Mouse (Mus musculus) hindbrain, postnatal 0 days (tissue): ENCODE data around the gene Rarb. TPM values are rescaled to one million over a fixed set of nuclear protein-coding genes. Genes with fewer than 3 reads are reported as not detected.

Experiments used
- ATAC-seq: fragments of 200-750 bp; cut with Nextera tagmentation; 2 replicates; pipeline ENCODE4 v1.8.0; 2017; ENCODE audit warnings: mild to moderate bottlenecking, moderate TSS enrichment, moderate library complexity
- DNase-seq: peaks from one replicate; pipeline ENCODE4 v3.0.0-alpha.2; 2015; ENCODE audit warnings: low spot score
- H3K27ac ChIP-seq: fragments of 300-500 bp; sonication (generic); 2 replicates; pipeline ENCODE4 v1.5.1; 2014; ENCODE audit warnings: mild to moderate bottlenecking
- H3K27me3 ChIP-seq: fragments of 300-500 bp; sonication (generic); 2 replicates; pipeline ENCODE4 v1.6.1; 2014; ENCODE audit warnings: low read length, mixed read lengths; ENCODE audit not compliant: insufficient read depth
- H3K36me3 ChIP-seq: fragments of 300-500 bp; sonication (generic); 2 replicates; pipeline ENCODE4 v1.6.1; 2014; ENCODE audit warnings: low read length, mixed read lengths; ENCODE audit not compliant: insufficient read depth
- H3K4me1 ChIP-seq: fragments of 300-500 bp; sonication (generic); 2 replicates; pipeline ENCODE4 v1.6.1; 2014; ENCODE audit warnings: antibody characterized with exemption, low read length, mixed read lengths; ENCODE audit not compliant: insufficient read depth
- H3K4me2 ChIP-seq: fragments of 300-500 bp; sonication (generic); 2 replicates; pipeline ENCODE4 v1.6.1; 2014; ENCODE audit warnings: low read depth, mild to moderate bottlenecking, low read length, moderate library complexity, mixed read lengths
- H3K4me3 ChIP-seq: fragments of 300-500 bp; sonication (generic); 2 replicates; pipeline ENCODE4 v1.5.1; 2014; ENCODE audit warnings: low read length
- H3K9ac ChIP-seq: fragments of 300-500 bp; sonication (generic); replicated peaks from 2 replicates; pipeline ENCODE4 v1.6.1; 2014; ENCODE audit warnings: mild to moderate bottlenecking, low read length, moderate library complexity, mixed read lengths
- H3K9me3 ChIP-seq: fragments of 300-500 bp; sonication (generic); 2 replicates; pipeline ENCODE4 v1.6.1; 2016; ENCODE audit warnings: low read length, mixed read lengths
- CTCF ChIP-seq: IDR thresholded peaks from 2 replicates; pipeline ENCODE4 v1.5.1; 2016; ENCODE audit warnings: antibody characterized with exemption, control low read depth, low read depth
- WGBS: fragments of 180-500 bp; shearing (Covaris S2); extraction: QIAGEN DNeasy Blood & Tissue Kit; methylation state at CpG from one replicate; pipeline ENCODE4 v1.1.7; 2014; 5-methylcytosine and 5-hydroxymethylcytosine counted together
- polyA plus RNA-seq: library from polyadenylated mRNA; unstranded; fragments of >200 nt; fragmentation: Nextera tagmentation; extraction: Ambion mirVana; gene quantifications from 2 replicates; pipeline ENCODE4 v1.2.1, GENCODE M21; 2015
- total RNA-seq: library from RNA; depleted of rRNA; stranded (reverse); fragments of >200 nt; gene quantifications from 2 replicates; pipeline ENCODE4 v1.2.3, GENCODE M21; 2014

The Rarb gene
- total and polyA plus RNA-seq, 2 experiments from 2014 or later: 9.6 to 13.7 TPM

GRCm38 (mm10) chr14:16578100-16578499 lies 240.9 kb downstream of the Rarb start:
- DNase-seq (no peak), ATAC-seq (no peak)
- TF ChIP-seq CTCF: no peak
- Histone ChIP-seq H3K4me3 (no peak overlapping the region), H3K27ac (no peak overlapping the region), H3K4me1 (no peaks in the 10 kb centered on the region), H3K4me2 (no peak overlapping the region), H3K9ac (no peak overlapping the region), H3K27me3 (0 out of 2 replicates have a peak, but pooled peaks cover 8% of the 10 kb centered on the region), H3K9me3 (no peaks in the 10 kb centered on the region), H3K36me3 (no peaks in the 10 kb centered on the region)

DNA sequence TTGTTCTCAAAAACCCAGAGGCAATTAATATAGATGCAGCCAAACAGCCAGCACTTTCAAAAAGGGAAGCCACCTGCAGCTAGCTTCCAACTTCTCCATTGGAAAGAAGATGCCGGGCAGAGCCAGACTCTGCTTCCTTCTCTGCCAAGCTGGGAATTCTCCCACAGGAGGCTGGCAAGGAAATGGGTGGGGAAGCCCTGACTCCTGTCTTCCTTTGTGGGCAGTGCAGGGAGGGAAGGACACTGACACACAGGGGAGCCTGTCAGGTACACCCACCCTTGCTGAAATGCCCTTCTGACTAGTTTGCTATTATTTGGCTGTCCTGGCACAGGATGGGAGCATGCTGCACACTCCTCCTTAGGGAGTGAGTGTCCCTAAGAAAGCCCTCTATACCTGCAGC lies 241.9 kb downstream of the Rarb start:
- Histone ChIP-seq H3K36me3 (no peaks in the 10 kb centered on the region), H3K4me2 (no peak overlapping the region), H3K4me1 (no peaks in the 10 kb centered on the region), H3K27ac (no peak overlapping the region), H3K9ac (no peak overlapping the region), H3K4me3 (no peak overlapping the region), H3K27me3 (0 out of 2 replicates have a peak, but pooled peaks cover 8% of the 10 kb centered on the region), H3K9me3 (no peaks in the 10 kb centered on the region)
- 11% methylated on average over 1 of the region's 1 CpGs for WGBS
- ATAC-seq (no peak), DNase-seq (no peak)
- peak; percentile 37; the same call in 1 of the 2 replicates for TF ChIP-seq CTCF

DNA sequence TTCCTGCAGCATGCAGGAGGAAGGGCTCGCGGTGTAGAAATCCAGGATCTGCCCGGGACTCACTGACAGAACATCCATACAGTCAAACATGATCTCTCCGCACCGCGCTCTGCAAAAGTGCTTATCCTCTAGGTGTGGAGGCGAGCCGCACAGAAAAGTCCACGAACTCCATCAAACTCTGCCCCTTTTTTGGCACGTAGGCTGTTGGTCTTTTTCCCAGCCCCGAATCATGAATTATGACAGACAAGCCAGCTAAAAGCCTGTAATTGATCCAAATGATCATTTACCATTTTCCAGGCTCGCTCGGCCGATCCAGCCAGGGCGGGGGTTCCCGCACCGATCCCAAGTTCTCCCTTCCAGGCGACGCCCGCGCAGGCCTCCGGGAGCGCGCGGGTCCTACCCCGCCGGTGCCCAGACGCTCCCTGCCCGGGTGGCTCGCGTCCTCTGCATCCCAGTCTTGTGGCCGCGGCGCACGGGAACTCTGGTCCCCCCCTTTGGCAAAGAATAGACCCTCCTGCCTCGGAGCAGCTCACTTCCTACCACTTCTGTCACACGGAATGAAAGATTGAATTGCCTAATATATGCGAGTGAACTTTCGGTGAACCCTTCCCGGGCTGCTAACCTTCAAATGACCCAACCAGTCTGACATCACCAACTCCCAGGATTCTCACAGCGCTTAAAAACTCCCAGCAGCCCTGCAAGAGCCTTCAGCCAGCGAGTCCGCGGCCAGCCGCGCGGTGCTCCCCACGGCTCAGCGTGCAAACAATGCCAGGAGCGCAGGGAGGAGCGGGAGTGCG lies 243.8 kb downstream of the Rarb start:
- ATAC-seq: peak; percentile 86
- no peaks in the 10 kb centered on the region for H3K9me3 ChIP-seq
- H3K27ac ChIP-seq: peak overlapping the region; percentile 51; the same call in 1 of the 2 replicates
- peak overlapping the region; percentile 68 for H3K4me3 ChIP-seq
- TF ChIP-seq CTCF: peak; percentile 26
- H3K36me3 ChIP-seq: no peaks in the 10 kb centered on the region
- 0 out of 2 replicates have a peak, but pooled peaks cover 11% of the 10 kb centered on the region for H3K27me3 ChIP-seq
- H3K9ac ChIP-seq: peak overlapping the region; percentile 53
- H3K4me1 ChIP-seq: no peaks in the 10 kb centered on the region
- DNase-seq: peak; percentile 79
- under 1% methylated on average over 52 of the region's 52 CpGs for WGBS
- H3K4me2 ChIP-seq: peak overlapping the region; percentile 100

DNA sequence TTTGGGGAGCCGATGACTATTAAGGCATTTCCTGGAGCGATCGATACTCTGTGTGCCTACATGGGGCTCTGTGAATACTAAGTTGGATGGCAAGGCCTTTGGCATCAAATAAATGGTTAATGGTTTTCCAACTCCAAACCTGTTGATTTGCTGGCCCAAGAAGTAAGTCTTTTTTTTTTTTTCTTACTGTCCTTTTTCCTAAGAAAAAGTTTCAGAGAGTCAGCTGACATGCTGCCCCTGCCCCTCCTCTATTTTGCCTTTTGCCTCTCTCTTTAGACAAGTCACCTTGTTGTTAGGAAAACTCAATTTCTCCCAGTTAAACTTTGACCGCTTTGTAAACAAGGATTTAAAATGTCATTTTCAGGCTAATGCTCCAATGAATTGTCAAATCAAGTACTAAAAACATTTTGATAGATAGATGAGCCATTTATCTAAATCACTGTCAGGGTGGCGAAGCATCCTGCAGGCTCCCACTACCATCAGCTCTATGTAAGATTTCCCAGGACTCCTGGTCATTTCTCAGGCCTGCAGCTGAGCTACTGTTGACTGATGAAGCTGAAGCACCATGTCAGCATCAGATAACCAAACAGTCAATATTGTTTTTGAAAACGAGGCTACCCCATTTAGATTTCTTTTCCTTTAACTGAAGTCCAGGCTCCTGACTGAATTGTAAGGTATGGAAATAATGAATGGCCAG lies 245.3 kb downstream of the Rarb start:
- Histone ChIP-seq H3K27me3 (0 out of 2 replicates have a peak, but pooled peaks cover 11% of the 10 kb centered on the region), H3K4me1 (no peaks in the 10 kb centered on the region), H3K4me3 (peak overlapping the region; percentile 68), H3K36me3 (no peaks in the 10 kb centered on the region), H3K9ac (no peak overlapping the region), H3K4me2 (peak overlapping the region; percentile 100), H3K27ac (no peak overlapping the region), H3K9me3 (no peaks in the 10 kb centered on the region)
- no peak for TF ChIP-seq CTCF
- no peak for ATAC-seq
- WGBS: 58% methylated on average over 6 of the region's 6 CpGs
- no peak for DNase-seq

- no peak for ATAC-seq
Observed at GRCm38 (mm10) chr14:16572755-16573340, 246.1 kb downstream of the Rarb start.

GRCm38 (mm10) chr14:16569506-16570001 lies 249.4 kb downstream of the Rarb start:
- Histone ChIP-seq H3K36me3 (no peaks in the 10 kb centered on the region), H3K9me3 (no peaks in the 10 kb centered on the region), H3K27ac (no peak overlapping the region), H3K4me2 (no peak overlapping the region), H3K4me3 (no peak overlapping the region), H3K27me3 (0 out of 2 replicates have a peak, but pooled peaks cover 11% of the 10 kb centered on the region), H3K9ac (no peak overlapping the region), H3K4me1 (no peaks in the 10 kb centered on the region)
- DNase-seq (no peak), ATAC-seq (no peak)
- TF ChIP-seq CTCF: no peak
- 64% methylated on average over 7 of the region's 7 CpGs for WGBS

More at GRCm38 (mm10) chr14:16572755-16573340, 246.1 kb downstream of the Rarb start:
- no peak overlapping the region for H3K27ac ChIP-seq
- H3K9me3 ChIP-seq: no peaks in the 10 kb centered on the region
- WGBS: 48% methylated on average over 8 of the region's 8 CpGs
- H3K4me3 ChIP-seq: peak overlapping the region; percentile 10; the same call in 1 of the 2 replicates
- no peak overlapping the region for H3K9ac ChIP-seq
- no peak for DNase-seq
- H3K27me3 ChIP-seq: 0 out of 2 replicates have a peak, but pooled peaks cover 11% of the 10 kb centered on the region
- peak overlapping the region; percentile 33 for H3K4me2 ChIP-seq
- H3K36me3 ChIP-seq: no peaks in the 10 kb centered on the region
- H3K4me1 ChIP-seq: no peaks in the 10 kb centered on the region
- no peak for TF ChIP-seq CTCF
